Mouse (Mus musculus) MEL (cell line): ENCODE data around the gene Mia. TPM values are rescaled to one million over a fixed set of nuclear protein-coding genes. Genes with fewer than 3 reads are reported as not detected.

ENCODE experiments used
- DNase-seq: peaks from one replicate; pipeline ENCODE4 v3.0.0; 2011; ENCODE audit warnings: low read depth, low spot score
- H3K27ac ChIP-seq: 2 replicates; pipeline ENCODE4 v1.5.1; 2012; ENCODE audit warnings: low read depth, mild to moderate bottlenecking, control low read depth, low read length, moderate library complexity; ENCODE audit not compliant: control insufficient read depth
- H3K27me3 ChIP-seq, 2 experiments: fragments of 150-350 bp in 1 of 2; sonication (generic) in 1 of 2; 2 replicates each; pipeline ENCODE4 v1.6.1; 2012; ENCODE audit warnings: low read length in 2 of 2, mild to moderate bottlenecking in 2 of 2, improper control_type of control experiment in 1 of 2, moderate library complexity in 1 of 2; ENCODE audit not compliant: insufficient read depth in 2 of 2, control insufficient read depth in 1 of 2
- H3K36me3 ChIP-seq, 2 experiments: 2 replicates each; pipeline ENCODE4 v1.6.1; 2012 to 2014; ENCODE audit warnings: low read length in 2 of 2, improper control_type of control experiment in 1 of 2, inconsistent platforms in 1 of 2, mild to moderate bottlenecking in 1 of 2; ENCODE audit not compliant: insufficient read depth in 2 of 2, control insufficient read depth in 1 of 2
- H3K4me1 ChIP-seq, 2 experiments: fragments of 150-350 bp in 1 of 2; sonication (generic) in 1 of 2; 2 replicates each; pipeline ENCODE4 v1.6.1; 2012; ENCODE audit warnings: low read length in 2 of 2, improper control_type of control experiment in 1 of 2, mild to moderate bottlenecking in 1 of 2; ENCODE audit not compliant: insufficient read depth in 2 of 2, control insufficient read depth in 1 of 2
- H3K4me3 ChIP-seq, 2 experiments: fragments of 150-350 bp in 1 of 2; sonication (generic) in 1 of 2; 2 replicates each; pipeline ENCODE4 v1.5.1; 2012; ENCODE audit warnings: low read depth in 2 of 2, low read length in 2 of 2, mild to moderate bottlenecking in 2 of 2, moderate library complexity in 2 of 2, control low read depth in 1 of 2, improper control_type of control experiment in 1 of 2; ENCODE audit not compliant: control insufficient read depth in 1 of 2, insufficient read depth in 1 of 2
- H3K79me2 ChIP-seq: 2 replicates; pipeline ENCODE4 v1.6.1; 2012; ENCODE audit warnings: mild to moderate bottlenecking, low read length, moderate library complexity; ENCODE audit not compliant: control insufficient read depth, poor library complexity, insufficient read depth
- H3K9ac ChIP-seq: 2 replicates; pipeline ENCODE4 v1.6.1; 2012; ENCODE audit warnings: low read depth, mild to moderate bottlenecking, control low read depth, low read length, moderate library complexity; ENCODE audit not compliant: control insufficient read depth, poor library complexity, severe bottlenecking
- H3K9me3 ChIP-seq: fragments of 150-350 bp; sonication (generic); replicated peaks from 2 replicates; pipeline ENCODE4 v1.6.1; 2012; ENCODE audit warnings: mild to moderate bottlenecking, low read length, improper control_type of control experiment, moderate library complexity; ENCODE audit not compliant: insufficient read depth
- BHLHE40 ChIP-seq: IDR thresholded peaks from 2 replicates; pipeline ENCODE4 v1.6.1; 2012; ENCODE audit warnings: low read depth, mild to moderate bottlenecking, inconsistent platforms, low read length, improper control_type of control experiment, borderline replicate concordance
- CHD2 ChIP-seq: IDR thresholded peaks from 2 replicates; pipeline ENCODE4 v1.6.1; 2011; ENCODE audit warnings: low read length, improper control_type of control experiment
- CTCF ChIP-seq, 3 experiments: IDR thresholded peaks in 2 of 3; conservative IDR thresholded peaks in 1 of 3; 2 replicates each; pipeline ENCODE4 v1.5.1; 2011 to 2012; ENCODE audit warnings: low read length in 3 of 3, low read depth in 2 of 3, mild to moderate bottlenecking in 2 of 3, improper control_type of control experiment in 1 of 3, inconsistent platforms in 1 of 3, mixed read lengths in 1 of 3, moderate library complexity in 1 of 3; ENCODE audit not compliant: control insufficient read depth in 1 of 3, insufficient read depth in 1 of 3, poor library complexity in 1 of 3, severe bottlenecking in 1 of 3
- ELF1 ChIP-seq: IDR thresholded peaks from 2 replicates; pipeline ENCODE4 v1.6.1; 2014; ENCODE audit warnings: low read depth, mild to moderate bottlenecking, inconsistent platforms, low read length, improper control_type of control experiment, moderate library complexity
- ETS1 ChIP-seq: IDR thresholded peaks from 2 replicates; pipeline ENCODE4 v1.6.1; 2012; ENCODE audit warnings: low read depth, mild to moderate bottlenecking, inconsistent platforms, low read length, improper control_type of control experiment, moderate library complexity
- HCFC1 ChIP-seq: IDR thresholded peaks from 2 replicates; pipeline ENCODE4 v1.6.1; 2012; ENCODE audit warnings: low read depth, mild to moderate bottlenecking, inconsistent platforms, low read length, improper control_type of control experiment, moderate library complexity
- MAFK ChIP-seq: IDR thresholded peaks from 2 replicates; pipeline ENCODE4 v1.6.1; 2011; ENCODE audit warnings: low read depth, mild to moderate bottlenecking, low read length, improper control_type of control experiment, borderline replicate concordance
- MAZ ChIP-seq: IDR thresholded peaks from 2 replicates; pipeline ENCODE4 v1.6.1; 2012; ENCODE audit warnings: low read depth, mild to moderate bottlenecking, inconsistent platforms, low read length, improper control_type of control experiment
- MXI1 ChIP-seq: IDR thresholded peaks from 2 replicates; pipeline ENCODE4 v1.6.1; 2011; ENCODE audit warnings: mild to moderate bottlenecking, low read depth, low read length, improper control_type of control experiment
- MYB ChIP-seq: IDR thresholded peaks from 2 replicates; pipeline ENCODE4 v1.6.1; 2011; ENCODE audit warnings: mild to moderate bottlenecking, low read depth, low read length, improper control_type of control experiment
- NELFE ChIP-seq: IDR thresholded peaks from 2 replicates; pipeline ENCODE4 v1.6.1; 2011; ENCODE audit warnings: low read depth, low read length, improper control_type of control experiment
- POLR2A ChIP-seq, 2 experiments: IDR thresholded peaks; 2 replicates each; pipeline ENCODE4 v1.6.1; 2011 to 2012; ENCODE audit warnings: low read length in 2 of 2, mild to moderate bottlenecking in 2 of 2, control low read depth in 1 of 2, improper control_type of control experiment in 1 of 2, low read depth in 1 of 2, moderate library complexity in 1 of 2; ENCODE audit not compliant: control insufficient read depth in 1 of 2, insufficient read depth in 1 of 2, poor library complexity in 1 of 2
- SIN3A ChIP-seq: IDR thresholded peaks from 2 replicates; pipeline ENCODE4 v1.6.1; 2012; ENCODE audit warnings: low read length, improper control_type of control experiment, inconsistent platforms
- TCF12 ChIP-seq: IDR thresholded peaks from 2 replicates; pipeline ENCODE4 v1.6.1; 2014; ENCODE audit warnings: low read depth, mild to moderate bottlenecking, inconsistent platforms, low read length, improper control_type of control experiment, moderate library complexity
- UBTF ChIP-seq: IDR thresholded peaks from 2 replicates; pipeline ENCODE4 v1.6.1; 2012; ENCODE audit warnings: low read depth, mild to moderate bottlenecking, inconsistent platforms, low read length, improper control_type of control experiment, moderate library complexity, borderline replicate concordance; ENCODE audit not compliant: insufficient read depth
- USF1 ChIP-seq: IDR thresholded peaks from 2 replicates; pipeline ENCODE4 v1.6.1; 2014; ENCODE audit warnings: low read depth, mild to moderate bottlenecking, inconsistent platforms, low read length, improper control_type of control experiment, moderate library complexity
- ZMIZ1 ChIP-seq: IDR thresholded peaks from 2 replicates; pipeline ENCODE4 v1.6.1; 2012; ENCODE audit warnings: low read depth, mild to moderate bottlenecking, inconsistent platforms, low read length, improper control_type of control experiment, moderate library complexity
- polyA plus RNA-seq, 2 experiments: library from polyadenylated mRNA; stranded (reverse) in 1 of 2; unstranded in 1 of 2; fragments of >175 nt in 1 of 2; fragments of >200 nt in 1 of 2; gene quantifications; 2 replicates each; pipeline versions ENCODE4 v1.2.1 to v1.2.4; 2012; ENCODE audit warnings: low replicate concordance in 2 of 2, low read depth in 1 of 2; ENCODE audit not compliant: insufficient read length in 2 of 2, insufficient read depth in 1 of 2, missing spikeins in 1 of 2
- total RNA-seq: library from RNA; depleted of rRNA; stranded (reverse); fragments of 300-350 nt; gene quantifications from 2 replicates; pipeline ENCODE4 v1.2.3, GENCODE M21; 2012

The Mia gene
- total and polyA plus RNA-seq, 3 experiments: 2.1 to 2.8 TPM; not detected in 1

GRCm38 (mm10) chr7:27179217-27179918, 1.6 kb downstream of the Mia start:
- no peaks in the 10 kb centered on the region; the same call in 1 of the 2 replicates for H3K79me2 ChIP-seq
- peak overlapping the region; percentile 30 for H3K9ac ChIP-seq
- no peaks in the 10 kb centered on the region for H3K27me3 ChIP-seq
- H3K4me3 ChIP-seq: peak overlapping the region; percentile 42 to 84
- H3K4me1 ChIP-seq: peaks cover 0 to 12% of the 10 kb centered on the region in 2 experiments; a peak in 3 of 4 replicates
- peak overlapping the region; percentile 23 for H3K27ac ChIP-seq
- peaks cover 0 to 6% of the 10 kb centered on the region in 2 experiments; a peak in 2 of 4 replicates for H3K36me3 ChIP-seq
- DNase-seq: peak; percentile 29
- TF ChIP-seq ETS1 (no peak), NELFE (peak; percentile 56; the same call in 1 of the 2 replicates)
- TF ChIP-seq, all 39 proteins: peak for 1
- no peaks in the 10 kb centered on the region for H3K9me3 ChIP-seq

GRCm38 (mm10) chr7:27178324-27179216, 2.4 kb downstream of the Mia start, which contains the start of gene Rab4b:
Gene Rab4b, minus strand, starts transcription at chr7:27178896.
- TF ChIP-seq USF1 (peak; percentile 71), UBTF (no peak), SIN3A (peak; percentile 82), CTCF (IDR thresholded peaks at IDR 0.05 in 2 of 3, conservative IDR thresholded peaks at IDR 0.05 in 1 of 3; ENCODE audit: control insufficient read depth in 1 of 3, insufficient read depth in 1 of 3, low read depth in 2 of 3, low read length in 3 of 3, poor library complexity in 1 of 3, severe bottlenecking in 1 of 3) (peak; percentile 8 to 19 (median 10); a peak in 2 of 6 replicates), BHLHE40 (no peak), MYB (no peak), ETS1 (peak; percentile 38; the same call in 1 of the 2 replicates), CHD2 (peak; percentile 88), ZMIZ1 (peak; percentile 55; the same call in 1 of the 2 replicates), HCFC1 (peak; percentile 80), NELFE (peak; percentile 34), MXI1 (peak; percentile 49; the same call in 1 of the 2 replicates), POLR2A (IDR thresholded peaks at IDR 0.05; ENCODE audit: control insufficient read depth in 1 of 2, insufficient read depth in 1 of 2, low read depth in 1 of 2, low read length in 2 of 2, poor library complexity in 1 of 2) (peak in 1 of 2 experiments; percentile 62; a peak in 1 of 4 replicates), MAFK (no peak), ELF1 (peak; percentile 93), MAZ (peak; percentile 96), TCF12 (no peak)
- Histone ChIP-seq H3K9me3 (no peaks in the 10 kb centered on the region), H3K27me3 (no peaks in the 10 kb centered on the region), H3K79me2 (no peaks in the 10 kb centered on the region; the same call in 1 of the 2 replicates), H3K4me1 (peaks cover 0 to 12% of the 10 kb centered on the region in 2 experiments; a peak in 3 of 4 replicates), H3K36me3 (peaks cover 0 to 6% of the 10 kb centered on the region in 2 experiments; a peak in 2 of 4 replicates), H3K9ac (peak within 1 kb of the TSS; percentile 65), H3K4me3 (peak within 1 kb of the TSS; percentile 73 to 98), H3K27ac (peak within 1 kb of the TSS; percentile 47)
- DNase-seq: peak; percentile 100
